Mouse (Mus musculus) C2C12 (cell line): ENCODE measurements around the gene Bbs7.
A peak's percentile ranks its signal among the peaks of the same experiment; 100 is the strongest.

Experiments
- CEBPB ChIP-seq: IDR thresholded peaks from one replicate; pipeline ENCODE4 v1.6.1; 2011; ENCODE audit warnings: low read depth, mild to moderate bottlenecking, control low read depth, moderate library complexity
- CTCF ChIP-seq: IDR thresholded peaks from one replicate; pipeline ENCODE4 v1.5.1; 2011; ENCODE audit not compliant: control insufficient read depth, insufficient read depth, insufficient read length
- FOSL1 ChIP-seq: IDR thresholded peaks from one replicate; pipeline ENCODE4 v1.8.0; 2011; ENCODE audit warnings: mild to moderate bottlenecking, low read length; ENCODE audit not compliant: poor library complexity, insufficient read depth, severe bottlenecking
- MAX ChIP-seq: IDR thresholded peaks from one replicate; pipeline ENCODE4 v1.6.1; 2011; ENCODE audit warnings: mild to moderate bottlenecking, control low read depth
- MYOD1 ChIP-seq: IDR thresholded peaks from one replicate; pipeline ENCODE4 v1.6.1; 2011; ENCODE audit warnings: low read depth; ENCODE audit not compliant: control insufficient read depth, insufficient read length
- MYOG ChIP-seq: IDR thresholded peaks from one replicate; pipeline ENCODE4 v1.6.1; 2011; ENCODE audit not compliant: control insufficient read depth, insufficient read length; ENCODE audit errors: extremely low read depth
- USF1 ChIP-seq: IDR thresholded peaks from one replicate; pipeline ENCODE4 v1.6.1; 2011; ENCODE audit warnings: low read depth, mild to moderate bottlenecking, control low read depth, moderate library complexity

GRCm38 (mm10) chr3:36571827-36572378, 41.4 kb downstream of the Bbs7 start, which contains the start of gene Ccna2:
- peak; percentile 24 for TF ChIP-seq CTCF
- TF ChIP-seq FOSL1 = no peak
- TF ChIP-seq USF1 = no peak
- no peak for TF ChIP-seq CEBPB
- no peak for TF ChIP-seq MYOD1
- no peak for TF ChIP-seq MAX
- TF ChIP-seq MYOG = no peak
